In genomic region chr10:59321112-59321511, GRCm38 (mm10) we compare ENCODE assay signal across 19 mouse cellular contexts. TPM values are rescaled to one million over a fixed set of nuclear protein-coding genes. Genes with fewer than 3 reads are reported as not detected.
DNase-seq lines count a peak whose midpoint lies in the region; ATAC-seq and TF ChIP-seq lines count a peak whose summit lies in the region.
"Had no signal": no experiment of that assay in that cellular context is flagged by ENCODE, and none has a peak within 500 bp of the region (broad histone marks: within the 10 kb centered on the region; RNA-seq: fewer than 3 reads in every experiment).

No protein-coding gene starts in this region.

- peaks cover 25% of the 10 kb centered on the region for H3K79me2 ChIP-seq in myocyte (ENCODE audit: control insufficient read depth, insufficient read depth)

- DNase-seq in left cerebral cortex, adult 18-20 months (ENCODE audit: low spot score in 2 of 2) = peak; percentile 8 to 24
- no peak for DNase-seq in left cerebral cortex, adult 11 months (ENCODE audit: low spot score)
- DNase-seq in testis, postnatal 10 days (ENCODE audit: low spot score) = peak; percentile 22
- DNase-seq in testis, postnatal 14 days (ENCODE audit: low spot score) = no peak
- DNase-seq: adrenal gland, adult 2 months; adrenal gland, postnatal 14 days; cerebellum, adult 11-12 months; cerebellum, adult 9-10 months; cerebellum, postnatal 14 days; gastrocnemius, postnatal 25 days had no signal

- peak overlapping the region; percentile 38 for H3K4me2 ChIP-seq in myocyte (ENCODE audit: low read depth)
- no peak overlapping the region for H3K4me2 ChIP-seq in kidney, embryonic 14.5 days (replicated peaks; ENCODE audit: low read depth, low read length)
- H3K4me2 ChIP-seq: forebrain, embryonic 13.5 days; heart, embryonic 11.5 days; hindbrain, embryonic 12.5 days; hindbrain, embryonic 15.5 days had no signal

- H3K27ac ChIP-seq in kidney, embryonic 14.5 days (ENCODE audit: low read depth, low read length) = no peak overlapping the region
- H3K27ac ChIP-seq: forebrain, embryonic 13.5 days; hindbrain, embryonic 12.5 days; hindbrain, embryonic 15.5 days had no signal

- WGBS in kidney, embryonic 14.5 days = 84% methylated on average over 3 of the region's 3 CpGs

- H3K27me3 ChIP-seq in myocyte (ENCODE audit: control insufficient read depth, insufficient read depth, insufficient read length) = no peaks in the 10 kb centered on the region
- no peaks in the 10 kb centered on the region for H3K27me3 ChIP-seq in kidney, embryonic 14.5 days (ENCODE audit: control insufficient read depth, insufficient read depth, low read length)
- H3K27me3 ChIP-seq: forebrain, embryonic 13.5 days; hindbrain, embryonic 12.5 days; hindbrain, embryonic 15.5 days had no signal

- no peak overlapping the region for H3ac ChIP-seq in myocyte (ENCODE audit: control insufficient read depth, insufficient read length)

- H3K4me3 ChIP-seq in myocyte = no peak overlapping the region
- H3K4me3 ChIP-seq in kidney, embryonic 14.5 days (ENCODE audit: low read length) = no peak overlapping the region
- H3K4me3 ChIP-seq: forebrain, embryonic 10.5 days; forebrain, embryonic 13.5 days; hindbrain, embryonic 12.5 days; hindbrain, embryonic 15.5 days had no signal

- H3K4me1 ChIP-seq in kidney, embryonic 14.5 days (ENCODE audit: control insufficient read depth, insufficient read depth, low read length) = peaks cover 3% of the 10 kb centered on the region; the same call in 1 of the 2 replicates

- H3K36me3 ChIP-seq in myocyte (ENCODE audit: control insufficient read depth, insufficient read depth) = no peaks in the 10 kb centered on the region
- H3K36me3 ChIP-seq in kidney, embryonic 14.5 days (ENCODE audit: control insufficient read depth, insufficient read depth, low read length) = no peaks in the 10 kb centered on the region
- H3K36me3 ChIP-seq: forebrain, embryonic 10.5 days; hindbrain, embryonic 12.5 days; hindbrain, embryonic 15.5 days had no signal

- no peaks in the 10 kb centered on the region for H3K9me3 ChIP-seq in kidney, embryonic 14.5 days (ENCODE audit: control insufficient read depth, low read length)
- H3K9me3 ChIP-seq: forebrain, embryonic 10.5 days; forebrain, embryonic 13.5 days; hindbrain, embryonic 12.5 days; hindbrain, embryonic 15.5 days had no signal

- no peak for ATAC-seq in kidney, embryonic 14.5 days (ENCODE audit: low FRiP score, low TSS enrichment)
- ATAC-seq: CD4-positive, CD25-positive, alpha-beta regulatory T cell, adult 4 months; forebrain, embryonic 13.5 days; forebrain, embryonic 16.5 days had no signal

- no peak overlapping the region for H3K9ac ChIP-seq in kidney, embryonic 14.5 days (ENCODE audit: low read depth, low read length)
- H3K9ac ChIP-seq: forebrain, embryonic 13.5 days; hindbrain, embryonic 12.5 days; hindbrain, embryonic 15.5 days had no signal

- TF ChIP-seq POLR2A in myocyte (IDR thresholded peaks at IDR 0.05; ENCODE audit: insufficient read length, low read depth) = no peak

TF ChIP-seq in myocyte, 11 proteins besides CTCF, POLR2A, EP300 and RAD21:
- TF ChIP-seq TCF12 (IDR thresholded peaks at IDR 0.05; ENCODE audit: insufficient read depth, poor library complexity, severe bottlenecking) (no peak), SRF (IDR thresholded peaks at IDR 0.05; ENCODE audit: control insufficient read depth, insufficient read length, low read depth) (no peak), E2F4 (IDR thresholded peaks at IDR 0.05; ENCODE audit: insufficient read depth) (no peak), TCF3 (IDR thresholded peaks at IDR 0.05; ENCODE audit: insufficient read length, low read depth) (no peak), REST (IDR thresholded peaks at IDR 0.05; ENCODE audit: insufficient read depth, insufficient read length) (no peak), MAX (IDR thresholded peaks at IDR 0.05; ENCODE audit: low read depth) (no peak), MYOG (IDR thresholded peaks at IDR 0.05; ENCODE audit: control insufficient read depth in 1 of 3, insufficient read depth in 1 of 3, insufficient read length in 2 of 3, low read depth in 2 of 3) (peak in 1 of 3 experiments; percentile 82), MYOD1 (IDR thresholded peaks at IDR 0.05; ENCODE audit: control insufficient read depth in 1 of 3, insufficient read length in 2 of 3, low read depth in 2 of 3) (peak in 2 of 3 experiments; percentile 2 to 37), POLR2AphosphoS2 (IDR thresholded peaks at IDR 0.05; ENCODE audit: insufficient read length, low read depth) (no peak), USF1 (IDR thresholded peaks at IDR 0.05; ENCODE audit: low read depth) (no peak), CEBPB (IDR thresholded peaks at IDR 0.05; ENCODE audit: insufficient read depth, poor library complexity, severe bottlenecking) (no peak)

RNA-seq across cellular contexts. Expression of gene P4ha1, which starts 2.0 kb away (rescaled TPM):
- total RNA-seq in left cerebral cortex, adult 18-20 months (2021) = 10 to 100 TPM; 44.8 to 49.7 TPM
- 107 TPM for polyA plus RNA-seq in myocyte (2012; fragmentation: generic; extraction: Trizol)
- polyA plus RNA-seq in kidney, embryonic 14.5 days (2014; fragmentation: Nextera tagmentation; extraction: Ambion mirVana) = 31.7 and 43.7 TPM in 2 replicates

Comparison
In these comparisons a context has a peak if more than half of its experiments do, and no peak if none do; other contexts are left out.
1. DNase-seq: peak in left cerebral cortex, adult 18-20 months (2 of 2) and testis, postnatal 10 days (single experiment); none in left cerebral cortex, adult 11 months (single experiment) and testis, postnatal 14 days (single experiment).